Mouse (Mus musculus) limb, embryonic 11.5 days (tissue): ENCODE measurements around the gene Rbfox3. TPM values are rescaled to one million over a fixed set of nuclear protein-coding genes. Genes with fewer than 3 reads are reported as not detected.

Source experiments
- ATAC-seq: fragments of 200-750 bp; cut with Nextera tagmentation; 2 replicates; pipeline ENCODE4 v1.8.0; 2017; ENCODE audit warnings: low read depth; ENCODE audit not compliant: insufficient number of reproducible peaks, low FRiP score, low TSS enrichment
- DNase-seq: peaks from one replicate; pipeline ENCODE4 v3.0.0-alpha.2; 2015; ENCODE audit warnings: low spot score
- H3K27ac ChIP-seq: fragments of 300-500 bp; sonication (generic); replicated peaks from 2 replicates; pipeline ENCODE4 v1.5.1; 2014; ENCODE audit warnings: low read depth, mild to moderate bottlenecking, low read length
- H3K27me3 ChIP-seq: fragments of 300-500 bp; sonication (generic); 2 replicates; pipeline ENCODE4 v1.6.1; 2014; ENCODE audit warnings: mild to moderate bottlenecking, low read length, mixed read lengths; ENCODE audit not compliant: control insufficient read depth, insufficient read depth
- H3K36me3 ChIP-seq: fragments of 300-500 bp; sonication (generic); 2 replicates; pipeline ENCODE4 v1.6.1; 2014; ENCODE audit warnings: mild to moderate bottlenecking, low read length, moderate library complexity, mixed read lengths; ENCODE audit not compliant: control insufficient read depth, insufficient read depth
- H3K4me1 ChIP-seq: fragments of 300-500 bp; sonication (generic); 2 replicates; pipeline ENCODE4 v1.6.1; 2014; ENCODE audit warnings: low read length, mixed read lengths; ENCODE audit not compliant: control insufficient read depth, insufficient read depth
- H3K4me2 ChIP-seq: fragments of 300-500 bp; sonication (generic); 2 replicates; pipeline ENCODE4 v1.6.1; 2014; ENCODE audit warnings: low read depth, mild to moderate bottlenecking, moderate library complexity; ENCODE audit not compliant: severe bottlenecking
- H3K4me3 ChIP-seq: fragments of 300-500 bp; sonication (generic); 2 replicates; pipeline ENCODE4 v1.5.1; 2014; ENCODE audit warnings: low read depth, low read length
- H3K9ac ChIP-seq: fragments of 300-500 bp; sonication (generic); 2 replicates; pipeline ENCODE4 v1.6.1; 2014; ENCODE audit warnings: mild to moderate bottlenecking, low read length
- H3K9me3 ChIP-seq: fragments of 300-500 bp; sonication (generic); 2 replicates; pipeline ENCODE4 v1.6.1; 2016; ENCODE audit warnings: low read length; ENCODE audit not compliant: control insufficient read depth
- WGBS: fragments of 180-500 bp; shearing (Covaris S2); extraction: QIAGEN DNeasy Blood & Tissue Kit; methylation state at CpG from one replicate; pipeline ENCODE4 v1.1.7; 2014; 5-methylcytosine and 5-hydroxymethylcytosine counted together
- polyA plus RNA-seq: library from polyadenylated mRNA; unstranded; fragments of >200 nt; fragmentation: Nextera tagmentation; extraction: Ambion mirVana; gene quantifications from 2 replicates; pipeline ENCODE4 v1.2.1, GENCODE M21; 2014

The Rbfox3 gene
- polyA plus RNA-seq, 1 experiment from 2014 or later, result 1.9 TPM

DNA sequence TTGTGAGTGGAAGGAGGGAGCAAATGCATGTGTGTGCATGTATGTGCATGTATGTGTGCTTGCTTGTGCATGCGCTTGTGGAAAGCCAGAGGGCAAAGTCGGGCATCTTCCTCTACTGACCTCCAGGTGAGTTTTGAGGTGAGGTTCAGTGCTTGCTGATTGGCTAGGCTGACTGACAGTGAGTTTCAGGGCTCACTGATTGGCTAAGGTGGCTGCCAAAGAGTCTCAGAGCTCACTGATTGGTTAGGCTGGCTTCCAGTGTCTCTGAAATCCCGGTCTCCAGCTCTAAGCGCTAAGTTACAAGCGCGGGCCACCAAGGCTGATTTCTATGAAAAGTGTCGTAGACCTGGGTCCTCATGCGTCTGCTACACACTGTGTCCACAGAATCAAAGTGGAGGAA is 185.0 kb downstream of the Rbfox3 start:
- WGBS, result 79% methylated on average over 8 of the region's 8 CpGs
- peaks cover 10% of the 10 kb centered on the region for H3K4me1 ChIP-seq
- no peak overlapping the region for H3K4me3 ChIP-seq
- H3K36me3 ChIP-seq, result no peaks in the 10 kb centered on the region
- H3K27me3 ChIP-seq, result no peaks in the 10 kb centered on the region
- H3K27ac ChIP-seq, result no peak overlapping the region
- no peak overlapping the region for H3K9ac ChIP-seq
- H3K4me2 ChIP-seq, result no peak overlapping the region
- no peak for ATAC-seq
- DNase-seq, result no peak
- H3K9me3 ChIP-seq, result no peaks in the 10 kb centered on the region

DNA sequence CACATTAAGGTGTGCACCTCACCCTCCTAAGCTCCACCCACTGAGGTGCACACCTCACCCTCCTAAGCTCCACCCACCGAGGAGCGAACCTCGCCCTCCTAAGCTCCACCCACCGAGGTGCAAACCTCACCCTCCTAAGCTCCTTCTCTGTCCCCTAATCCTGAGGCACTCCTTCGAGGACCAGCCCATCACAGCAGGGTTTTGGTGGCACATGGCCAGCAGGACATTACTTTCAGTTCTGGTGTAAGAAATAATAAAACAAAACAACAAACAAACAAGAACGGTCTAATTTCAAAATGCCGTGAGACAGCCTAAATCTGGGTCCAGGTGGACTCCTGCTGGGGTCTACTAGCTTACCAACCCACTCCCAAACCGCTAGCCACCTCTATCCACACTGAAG is 187.0 kb downstream of the Rbfox3 start:
- ATAC-seq, result no peak
- Histone ChIP-seq H3K27me3 (no peaks in the 10 kb centered on the region), H3K4me1 (peaks cover 10% of the 10 kb centered on the region), H3K36me3 (no peaks in the 10 kb centered on the region), H3K9me3 (no peaks in the 10 kb centered on the region), H3K4me2 (no peak overlapping the region), H3K9ac (no peak overlapping the region), H3K27ac (no peak overlapping the region), H3K4me3 (no peak overlapping the region)
- no peak for DNase-seq
- WGBS, result 81% methylated on average over 8 of the region's 8 CpGs

DNA sequence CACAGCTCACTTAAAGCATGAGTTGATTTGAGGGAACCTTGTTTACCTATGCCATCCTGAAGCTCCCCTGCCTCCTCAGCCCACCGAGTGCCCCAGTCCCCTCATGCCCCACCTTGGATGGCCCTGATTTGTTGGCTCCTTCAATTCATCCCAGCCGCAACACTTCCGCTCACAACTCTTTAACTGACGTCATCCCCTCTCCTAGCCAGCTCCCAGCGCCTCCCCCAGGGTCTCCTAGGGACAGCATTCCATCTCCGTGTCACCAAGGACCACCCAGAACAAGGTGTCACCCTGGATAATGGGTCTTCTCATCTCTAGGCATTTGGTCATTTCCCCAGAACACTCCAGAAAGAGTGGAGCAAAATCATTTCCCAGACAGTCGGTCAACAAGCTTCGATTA is 188.2 kb downstream of the Rbfox3 start:
- H3K4me2 ChIP-seq, result no peak overlapping the region
- H3K9ac ChIP-seq, result no peak overlapping the region
- no peak for DNase-seq
- no peak overlapping the region for H3K4me3 ChIP-seq
- ATAC-seq, result no peak
- H3K27ac ChIP-seq, result no peak overlapping the region
- H3K9me3 ChIP-seq, result no peaks in the 10 kb centered on the region
- no peaks in the 10 kb centered on the region for H3K27me3 ChIP-seq
- H3K36me3 ChIP-seq, result no peaks in the 10 kb centered on the region
- peaks cover 7% of the 10 kb centered on the region for H3K4me1 ChIP-seq
- 59% methylated on average over 8 of the region's 8 CpGs for WGBS

DNA sequence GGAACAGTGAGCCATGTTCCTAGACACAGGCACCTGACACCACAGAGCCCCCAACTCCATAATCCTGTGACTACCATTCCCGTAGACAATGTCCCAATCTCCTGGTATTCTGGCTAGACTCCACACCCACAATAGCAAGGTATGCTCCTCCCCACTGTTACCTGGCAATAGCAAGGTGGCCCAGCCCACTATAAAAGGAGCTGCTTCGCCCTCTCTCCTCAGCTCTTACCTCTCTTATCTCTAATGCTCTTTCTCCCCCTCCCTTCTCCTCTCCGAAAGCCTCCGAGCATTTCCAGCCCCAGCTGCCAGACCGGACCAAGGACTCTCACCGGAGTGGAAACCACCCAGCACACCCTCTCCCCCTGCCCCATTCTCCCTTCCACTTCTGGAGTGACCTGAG is 189.5 kb downstream of the Rbfox3 start:
- Histone ChIP-seq H3K36me3 (no peaks in the 10 kb centered on the region), H3K9me3 (no peaks in the 10 kb centered on the region), H3K4me1 (no peaks in the 10 kb centered on the region), H3K27ac (no peak overlapping the region), H3K9ac (no peak overlapping the region), H3K4me3 (no peak overlapping the region), H3K4me2 (no peak overlapping the region), H3K27me3 (no peaks in the 10 kb centered on the region)
- no peak for ATAC-seq
- 55% methylated on average over 6 of the region's 6 CpGs for WGBS
- no peak for DNase-seq

DNA sequence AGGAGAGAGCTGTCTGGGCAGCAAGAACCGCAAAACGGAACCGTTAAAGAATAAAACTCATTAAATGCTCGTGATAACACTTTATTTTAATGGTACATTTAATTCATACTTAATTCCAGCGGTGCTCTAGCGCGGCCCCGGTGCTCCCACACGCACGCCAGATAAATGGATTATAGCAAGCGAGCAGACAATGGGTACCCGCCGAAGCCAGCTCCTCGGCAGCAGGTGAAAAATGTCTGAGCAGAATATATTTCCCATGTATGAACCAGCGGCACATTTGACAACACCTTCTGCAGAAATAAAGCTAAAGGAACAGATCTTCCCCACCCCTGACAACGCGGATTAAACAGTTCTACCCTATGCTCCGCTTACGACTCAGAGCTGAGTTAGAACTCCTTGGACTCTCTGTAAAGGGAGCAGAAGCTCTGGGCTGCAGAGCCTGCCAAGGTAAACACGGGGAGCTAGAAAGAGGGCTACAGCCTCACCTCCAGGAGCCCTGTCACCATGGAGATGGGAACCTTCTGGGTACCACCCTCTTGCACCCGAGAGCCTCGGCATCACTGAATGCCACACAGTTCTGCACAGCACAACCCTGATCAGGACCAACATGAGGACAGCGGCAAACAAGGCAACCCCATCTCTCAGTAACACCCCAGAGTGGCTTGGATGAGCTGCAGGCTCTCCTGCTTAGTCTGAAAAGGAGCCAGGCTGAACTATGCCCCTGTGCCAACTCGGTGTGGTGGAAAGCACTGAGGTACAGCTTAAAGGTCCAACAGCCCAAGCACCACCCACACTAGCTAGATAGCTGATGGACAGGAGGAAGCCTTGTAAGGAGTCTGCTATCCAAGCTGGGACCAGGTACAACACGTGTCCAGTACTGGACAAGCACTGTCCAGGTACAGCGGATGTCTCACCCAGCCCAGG is 196.5 kb downstream of the Rbfox3 start:
- Histone ChIP-seq H3K27me3 (no peaks in the 10 kb centered on the region), H3K36me3 (no peaks in the 10 kb centered on the region), H3K4me1 (0 out of 2 replicates have a peak, but pooled peaks cover 8% of the 10 kb centered on the region), H3K4me3 (no peak overlapping the region), H3K4me2 (no peak overlapping the region), H3K27ac (no peak overlapping the region), H3K9ac (no peak overlapping the region), H3K9me3 (no peaks in the 10 kb centered on the region)
- DNase-seq, result no peak
- 86% methylated on average over 26 of the region's 26 CpGs for WGBS
- ATAC-seq, result no peak

DNA sequence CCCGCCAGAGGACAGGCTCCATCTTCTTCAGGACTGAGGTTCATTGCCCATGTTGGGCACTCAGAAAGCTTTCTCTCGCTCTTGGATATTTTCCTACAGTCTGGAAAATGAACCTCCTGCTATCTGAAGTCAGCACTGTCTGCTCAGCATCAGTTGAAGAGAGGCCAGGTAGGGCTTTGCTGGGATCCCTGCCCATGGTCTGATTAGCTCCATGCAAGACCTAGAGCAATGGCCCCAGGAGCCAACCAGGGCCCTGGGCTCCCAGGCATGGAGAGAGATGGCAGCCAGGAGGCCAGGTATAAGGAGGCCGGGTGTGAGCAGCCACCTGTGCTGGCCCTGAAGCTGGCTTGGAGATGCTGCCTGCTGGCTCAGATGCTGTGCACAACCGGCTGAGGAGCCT is 198.6 kb downstream of the Rbfox3 start:
- H3K9me3 ChIP-seq, result no peaks in the 10 kb centered on the region
- 86% methylated on average over 4 of the region's 4 CpGs for WGBS
- H3K9ac ChIP-seq, result no peak overlapping the region
- H3K4me3 ChIP-seq, result no peak overlapping the region
- ATAC-seq, result no peak
- H3K4me2 ChIP-seq, result no peak overlapping the region
- no peak for DNase-seq
- no peaks in the 10 kb centered on the region for H3K27me3 ChIP-seq
- H3K36me3 ChIP-seq, result no peaks in the 10 kb centered on the region
- H3K27ac ChIP-seq, result no peak overlapping the region
- 0 out of 2 replicates have a peak, but pooled peaks cover 8% of the 10 kb centered on the region for H3K4me1 ChIP-seq

DNA sequence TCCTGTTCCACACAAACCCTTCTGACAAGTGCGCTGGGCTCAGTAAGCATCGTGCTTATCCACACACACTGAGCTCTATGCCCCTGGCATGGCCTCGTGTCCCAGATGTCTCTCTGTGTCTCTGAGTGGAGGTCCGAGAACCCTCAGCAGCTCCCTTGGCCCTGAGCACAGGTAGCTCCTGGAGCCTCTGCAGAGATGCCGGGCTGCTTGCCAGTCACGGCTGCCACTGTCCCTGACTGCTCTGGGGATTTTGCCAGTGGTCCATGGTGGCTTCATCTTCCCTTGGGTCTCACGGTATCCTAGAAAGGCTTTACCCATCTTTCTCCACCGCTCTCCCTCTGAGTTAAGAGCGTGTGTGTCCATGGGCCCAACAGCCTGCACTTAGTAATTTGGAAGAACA is 199.3 kb downstream of the Rbfox3 start:
- ATAC-seq (no peak), DNase-seq (no peak)
- WGBS, result 84% methylated on average over 9 of the region's 9 CpGs
- no peak overlapping the region for H3K4me3 ChIP-seq
- no peaks in the 10 kb centered on the region for H3K9me3 ChIP-seq
- no peak overlapping the region for H3K4me2 ChIP-seq
- no peak overlapping the region for H3K27ac ChIP-seq
- no peak overlapping the region for H3K9ac ChIP-seq
- H3K36me3 ChIP-seq, result no peaks in the 10 kb centered on the region
- no peaks in the 10 kb centered on the region for H3K27me3 ChIP-seq
- 0 out of 2 replicates have a peak, but pooled peaks cover 8% of the 10 kb centered on the region for H3K4me1 ChIP-seq

DNA sequence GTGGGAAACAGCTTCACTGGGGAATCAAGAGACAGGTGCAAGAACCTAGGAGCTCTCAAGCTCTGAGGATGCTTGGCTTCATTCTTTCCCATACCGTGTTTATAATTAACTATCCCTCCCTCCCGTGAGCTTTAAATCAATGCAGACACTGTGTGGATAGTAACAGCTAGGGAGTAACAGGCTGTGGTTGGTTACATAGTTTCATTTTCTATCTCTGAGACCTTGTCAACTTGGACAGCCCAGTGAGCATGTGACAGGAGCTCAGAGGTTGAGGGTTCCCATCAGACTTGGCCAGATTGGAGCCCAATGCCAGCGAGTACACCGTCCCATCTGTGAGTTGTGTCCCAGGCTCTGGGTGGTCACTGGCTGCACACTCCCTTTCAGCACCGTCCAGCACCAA is 201.4 kb downstream of the Rbfox3 start:
- Histone ChIP-seq H3K4me1 (0 out of 2 replicates have a peak, but pooled peaks cover 8% of the 10 kb centered on the region), H3K9me3 (no peaks in the 10 kb centered on the region), H3K4me3 (no peak overlapping the region), H3K27me3 (no peaks in the 10 kb centered on the region), H3K9ac (no peak overlapping the region), H3K4me2 (no peak overlapping the region), H3K27ac (no peak overlapping the region), H3K36me3 (no peaks in the 10 kb centered on the region)
- WGBS, result 85% methylated on average over 5 of the region's 5 CpGs
- DNase-seq (no peak), ATAC-seq (no peak)
